Mouse (Mus musculus) spleen, postnatal 36 days (tissue): ENCODE results near the gene Als2cr12.
"Not testable (repeated sequence)": the region's sequence is repeated elsewhere in the genome, so short reads cannot be mapped to it uniquely, and the experiment has no call there.

Source experiments
- DNase-seq, 2 experiments: peaks; one replicate each; pipeline ENCODE4 v3.0.0; 2022; ENCODE audit warnings: low spot score in 2 of 2, mixed read lengths in 1 of 2

The Als2cr12 gene

GRCm38 (mm10) chr1:58719356-58719945, 23.7 kb upstream of the Als2cr12 start:
- DNase-seq, result no peak

- DNase-seq, result no peak
These were observed 21.9 kb upstream of the Als2cr12 start for GRCm38 (mm10) chr1:58717589-58718270.

- no peak for DNase-seq
These were observed 21.1 kb upstream of the Als2cr12 start for GRCm38 (mm10) chr1:58716883-58717220.

GRCm38 (mm10) chr1:58716162-58716882, 20.5 kb upstream of the Als2cr12 start:
- DNase-seq, result no peak

- no peak for DNase-seq
These were observed 19.7 kb upstream of the Als2cr12 start for GRCm38 (mm10) chr1:58715536-58715935.

GRCm38 (mm10) chr1:58714361-58714760, 18.6 kb upstream of the Als2cr12 start:
- no peak for DNase-seq

- DNase-seq, result no peak
These were observed 18.1 kb upstream of the Als2cr12 start for GRCm38 (mm10) chr1:58713893-58714231.

GRCm38 (mm10) chr1:58713081-58713892, 17.5 kb upstream of the Als2cr12 start:
- peak; percentile 48 to 65 for DNase-seq

GRCm38 (mm10) chr1:58712076-58713061, 16.6 kb upstream of the Als2cr12 start:
- peak; percentile 59 to 80 for DNase-seq

- peak; percentile 79 for DNase-seq
These were observed 15.7 kb upstream of the Als2cr12 start, which contains the start of gene Cflar for GRCm38 (mm10) chr1:58711365-58712016. TSS of gene Cflar (plus strand) at chr1:58711508.

GRCm38 (mm10) chr1:58710711-58711364, 15.0 kb upstream of the Als2cr12 start:
- DNase-seq, result peak in 1 of 2 experiments; percentile 24

- not testable (repeated sequence) for DNase-seq
These were observed 14.3 kb upstream of the Als2cr12 start for GRCm38 (mm10) chr1:58710043-58710442.

- not testable (repeated sequence) for DNase-seq
These were observed 4.9 kb upstream of the Als2cr12 start for GRCm38 (mm10) chr1:58700580-58701162.

GRCm38 (mm10) chr1:58699988-58700387, 4.2 kb upstream of the Als2cr12 start:
- DNase-seq, result no peak

GRCm38 (mm10) chr1:58698781-58699180, 3.0 kb upstream of the Als2cr12 start:
- no peak for DNase-seq

GRCm38 (mm10) chr1:58697607-58698006, 1.8 kb upstream of the Als2cr12 start:
- DNase-seq, result not testable (repeated sequence)

GRCm38 (mm10) chr1:58693696-58694095, 2.1 kb downstream of the Als2cr12 start:
- no peak for DNase-seq

- DNase-seq, result not testable (repeated sequence)
These were observed 4.1 kb downstream of the Als2cr12 start for GRCm38 (mm10) chr1:58691718-58692117.

- not testable (repeated sequence) for DNase-seq
These were observed 4.8 kb downstream of the Als2cr12 start for GRCm38 (mm10) chr1:58690834-58691488.
